9 mouse cellular contexts compared by ENCODE assay signal in the genomic region with DNA sequence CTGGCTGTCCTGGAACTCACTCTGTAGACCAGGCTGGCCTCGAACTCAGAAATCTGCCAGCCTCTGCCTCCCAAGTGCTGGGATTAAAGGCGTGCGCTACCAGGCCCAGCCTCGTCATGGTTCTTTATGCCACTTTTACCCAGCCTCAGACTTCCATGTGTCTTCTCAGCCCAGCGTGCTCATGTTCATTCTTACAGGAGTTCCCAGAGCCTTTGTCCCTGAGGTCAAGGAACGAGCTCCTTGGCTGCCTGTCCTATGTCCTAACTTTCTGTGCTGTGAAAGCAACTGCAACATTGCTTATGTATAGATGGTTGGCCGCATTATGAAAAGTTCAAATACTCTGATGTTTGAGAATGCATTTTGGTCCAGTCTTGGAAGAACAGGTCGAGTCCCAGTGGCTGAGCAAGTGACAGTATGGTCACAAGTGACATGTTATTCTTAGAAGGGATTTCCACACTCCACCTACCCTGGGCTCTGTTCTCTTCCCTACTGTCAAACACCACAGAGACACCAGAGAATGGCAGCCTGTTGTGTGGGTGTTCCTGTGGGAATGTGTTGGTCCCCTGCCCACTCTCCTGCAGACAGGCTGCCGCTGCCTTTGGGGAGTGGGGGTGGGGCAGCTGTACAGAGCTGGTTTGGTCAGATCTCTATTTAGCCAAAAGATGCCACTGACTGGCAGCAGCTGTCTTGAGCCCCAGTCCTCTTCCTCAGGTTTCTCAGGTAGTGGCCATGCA.
A peak's percentile ranks its signal among the peaks of the same experiment; 100 is the strongest.
DNase-seq lines count a peak whose midpoint lies in the region; ATAC-seq lines count a peak whose summit lies in the region.
"Had no signal": no experiment of that assay in that cellular context is flagged by ENCODE, and none has a peak within 500 bp of the region (broad histone marks: within the 10 kb centered on the region; RNA-seq: fewer than 3 reads in every experiment).

No protein-coding gene starts in this region.

- peaks cover 13% of the 10 kb centered on the region for H3K4me1 ChIP-seq in kidney, embryonic 16.5 days (ENCODE audit: insufficient read depth, low read length)
- H3K4me1 ChIP-seq in brown adipose tissue, adult 24 weeks (ENCODE audit: control insufficient read depth, insufficient read depth, insufficient read length, low read length), result peaks cover 25% of the 10 kb centered on the region
- H3K4me1 ChIP-seq in heart, embryonic 13.5 days, result peaks cover 48% of the 10 kb centered on the region

- no peak overlapping the region for H3K27ac ChIP-seq in kidney, embryonic 16.5 days (ENCODE audit: low read length)
- H3K27ac ChIP-seq in brown adipose tissue, adult 24 weeks (replicated peaks; ENCODE audit: low read depth, low read length), result peak overlapping the region; percentile 22; the same call in 1 of the 2 replicates
- H3K27ac ChIP-seq in heart, embryonic 13.5 days (replicated peaks), result peak overlapping the region; percentile 54
- H3K27ac ChIP-seq: liver, embryonic 12.5 days had no signal

- no peaks in the 10 kb centered on the region; the same call in 1 of the 2 replicates for H3K36me3 ChIP-seq in kidney, embryonic 16.5 days (ENCODE audit: insufficient read depth, low read length)
- peaks cover 18% of the 10 kb centered on the region for H3K36me3 ChIP-seq in heart, embryonic 13.5 days

- no peaks in the 10 kb centered on the region for H3K9me3 ChIP-seq in kidney, embryonic 16.5 days (ENCODE audit: low read length)
- H3K9me3 ChIP-seq in heart, embryonic 13.5 days, result no peaks in the 10 kb centered on the region
- H3K9me3 ChIP-seq: liver, embryonic 12.5 days had no signal

- no peak overlapping the region for H3K4me2 ChIP-seq in kidney, embryonic 16.5 days (replicated peaks; ENCODE audit: low read depth, low read length)
- no peak overlapping the region for H3K4me2 ChIP-seq in heart, embryonic 13.5 days
- H3K4me2 ChIP-seq: liver, embryonic 12.5 days had no signal

- peak; percentile 43 to 64 for DNase-seq in kidney, postnatal 4 days
- peak; percentile 80 to 91 for DNase-seq in left cerebral cortex, adult 9 months (ENCODE audit: low spot score in 2 of 2)
- DNase-seq in gastrocnemius, postnatal 10 days, result no peak
- no peak for DNase-seq in spleen, postnatal 36 days (ENCODE audit: low spot score in 2 of 2)

- ATAC-seq in kidney, embryonic 16.5 days (ENCODE audit: low FRiP score, low TSS enrichment), result no peak
- ATAC-seq in heart, embryonic 13.5 days (ENCODE audit: extremely low read depth, insufficient number of reproducible peaks, low FRiP score, low TSS enrichment), result no peak
- ATAC-seq in megakaryocyte-erythroid progenitor cell, adult 5-6 weeks (replicated peaks; ENCODE audit: low FRiP score, low TSS enrichment, poor library complexity, severe bottlenecking), result no peak
- ATAC-seq: liver, embryonic 12.5 days had no signal

- no peaks in the 10 kb centered on the region for H3K27me3 ChIP-seq in kidney, embryonic 16.5 days (ENCODE audit: insufficient read depth, low read length)
- H3K27me3 ChIP-seq in heart, embryonic 13.5 days (replicated peaks), result no peaks in the 10 kb centered on the region
- H3K27me3 ChIP-seq: liver, embryonic 12.5 days had no signal

- 77% methylated on average over 9 of the region's 9 CpGs for WGBS in kidney, embryonic 16.5 days
- 72% methylated on average over 9 of the region's 9 CpGs for WGBS in heart, embryonic 13.5 days

- H3K4me3 ChIP-seq in kidney, embryonic 16.5 days (ENCODE audit: low read length), result no peak overlapping the region
- no peak overlapping the region for H3K4me3 ChIP-seq in brown adipose tissue, adult 24 weeks (ENCODE audit: insufficient read depth, low read depth, low read length)
- H3K4me3 ChIP-seq in heart, embryonic 13.5 days, result no peak overlapping the region
- H3K4me3 ChIP-seq: liver, embryonic 12.5 days had no signal

- H3K9ac ChIP-seq in kidney, embryonic 16.5 days (replicated peaks; ENCODE audit: low read length), result no peak overlapping the region
- peak overlapping the region; percentile 48; the same call in 1 of the 2 replicates for H3K9ac ChIP-seq in heart, embryonic 13.5 days
- H3K9ac ChIP-seq: liver, embryonic 12.5 days had no signal

Comparison
In these comparisons a context has a peak if more than half of its experiments do, and no peak if none do; other contexts are left out.
1. DNase-seq: peak in kidney, postnatal 4 days (2 of 2) and left cerebral cortex, adult 9 months (2 of 2); none in gastrocnemius, postnatal 10 days (single experiment) and spleen, postnatal 36 days (0 of 2).